Mouse (Mus musculus) hindlimb bud, embryonic 11.5 days (tissue): ENCODE measurements around the gene Cdh13.

Experiments used
- DNase-seq: peaks from one replicate; pipeline ENCODE4 v3.0.0-alpha.2; 2012; ENCODE audit warnings: low read depth, low spot score; ENCODE audit errors: extremely low spot score

Cdh13 gene

GRCm38 (mm10) chr8:118379657-118380056 is 96.1 kb downstream of the Cdh13 start:
- DNase-seq, result no peak

DNA sequence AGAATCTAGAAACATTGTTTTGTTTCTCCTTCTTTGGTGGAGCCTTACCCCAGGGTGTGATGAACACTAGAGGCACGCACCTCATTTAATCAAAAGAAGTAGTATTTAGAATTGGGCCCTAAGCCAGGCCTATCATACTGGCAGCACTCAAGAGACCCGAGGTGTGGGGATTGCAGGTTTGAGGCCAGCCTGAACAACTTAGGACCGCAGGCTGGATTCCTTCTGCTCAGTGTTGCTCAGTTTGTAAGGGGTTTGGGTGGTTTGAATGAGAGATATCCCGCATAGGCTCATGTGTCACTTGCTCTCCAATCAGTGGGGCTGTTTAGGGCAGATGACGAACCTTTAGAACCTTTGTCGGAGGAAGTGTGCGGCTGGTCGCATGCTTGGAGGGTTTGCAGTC is 96.5 kb downstream of the Cdh13 start:
- DNase-seq, result no peak

- no peak for DNase-seq
Observed at GRCm38 (mm10) chr8:118380782-118381181, 97.2 kb downstream of the Cdh13 start.

- no peak for DNase-seq
Observed at GRCm38 (mm10) chr8:118381641-118382040, 98.1 kb downstream of the Cdh13 start.

DNA sequence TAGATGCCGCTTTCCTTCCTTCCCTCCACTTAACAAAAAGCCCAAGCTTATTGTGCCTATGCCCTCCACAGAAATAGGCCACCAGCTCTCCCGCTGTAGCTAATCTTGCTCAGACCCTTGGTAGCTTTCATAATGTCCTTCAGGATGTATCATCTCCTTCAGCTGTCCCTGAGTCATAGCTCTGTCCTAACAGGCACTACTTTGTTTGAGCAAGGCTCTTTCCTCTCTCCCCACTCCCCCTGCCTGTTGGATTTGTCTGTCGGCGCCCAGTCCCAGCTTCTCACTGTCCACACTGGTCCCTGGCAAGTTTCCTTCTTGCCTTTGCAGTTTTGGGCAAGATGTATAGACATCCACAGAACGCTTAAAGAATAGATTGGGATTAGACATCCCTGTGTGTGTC is 100.8 kb downstream of the Cdh13 start:
- DNase-seq, result no peak

GRCm38 (mm10) chr8:118389456-118389855 is 105.9 kb downstream of the Cdh13 start:
- no peak for DNase-seq

- no peak for DNase-seq
Observed at GRCm38 (mm10) chr8:118393909-118394650, 110.5 kb downstream of the Cdh13 start.

- DNase-seq, result no peak
Observed at GRCm38 (mm10) chr8:118395178-118395577, 111.6 kb downstream of the Cdh13 start.

DNA sequence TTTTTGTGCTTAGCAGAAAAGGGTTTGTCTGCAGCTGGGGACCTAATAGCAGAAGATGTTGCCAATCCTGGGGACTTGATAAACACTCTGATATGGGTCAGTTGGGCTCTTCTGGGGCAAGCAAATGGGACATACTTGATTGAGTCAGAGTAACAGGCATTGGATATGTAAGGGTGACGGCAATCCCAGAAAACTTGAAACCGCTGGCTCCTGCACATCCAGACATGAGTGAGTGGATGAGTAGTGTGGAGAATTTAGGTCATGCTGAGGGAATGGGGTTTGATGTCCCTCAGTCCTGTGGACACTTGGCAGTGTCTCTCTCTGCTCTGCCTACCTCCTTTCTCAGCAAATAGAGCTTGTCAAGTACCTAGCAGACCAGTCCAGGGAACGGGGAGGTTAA is 121.3 kb downstream of the Cdh13 start:
- DNase-seq, result no peak

DNA sequence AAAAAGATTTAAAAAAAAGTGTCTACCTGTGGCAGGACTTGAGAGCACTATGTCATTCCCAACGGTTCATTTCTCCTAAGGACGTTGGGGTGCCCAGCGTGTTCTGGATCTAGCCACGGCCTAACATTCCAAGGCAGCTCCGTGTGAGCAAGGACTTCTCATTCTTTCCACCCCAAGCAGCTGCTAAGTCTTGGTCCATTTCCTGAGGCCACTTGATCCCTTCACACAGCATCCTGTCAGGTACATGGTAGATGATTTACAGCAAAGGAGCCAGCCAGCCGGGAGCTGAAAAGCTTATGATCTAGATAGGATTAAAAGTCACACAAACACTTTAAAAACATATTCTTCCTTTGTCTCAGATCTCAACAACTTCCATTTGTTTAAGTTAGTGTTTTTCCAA is 123.8 kb downstream of the Cdh13 start:
- no peak for DNase-seq

DNA sequence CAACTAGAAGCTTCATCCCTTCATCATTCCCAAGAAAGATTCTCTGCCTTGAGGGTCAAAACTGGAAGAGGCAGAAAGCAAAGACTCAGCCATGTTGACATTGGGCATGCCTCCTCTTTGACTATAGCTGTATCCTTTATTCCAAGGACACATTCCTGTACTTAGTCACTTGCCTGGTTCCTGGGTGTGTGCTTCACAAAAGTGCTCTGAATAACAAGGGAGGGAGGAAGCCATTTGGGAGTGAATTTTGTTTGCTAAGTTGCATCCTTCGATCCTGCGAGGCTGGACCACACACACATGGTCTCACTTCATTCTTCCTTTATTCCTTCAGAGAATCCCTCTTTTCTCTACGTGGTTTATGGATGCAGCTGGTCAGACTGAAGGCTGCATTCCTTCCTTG is 125.9 kb downstream of the Cdh13 start:
- DNase-seq, result no peak

DNA sequence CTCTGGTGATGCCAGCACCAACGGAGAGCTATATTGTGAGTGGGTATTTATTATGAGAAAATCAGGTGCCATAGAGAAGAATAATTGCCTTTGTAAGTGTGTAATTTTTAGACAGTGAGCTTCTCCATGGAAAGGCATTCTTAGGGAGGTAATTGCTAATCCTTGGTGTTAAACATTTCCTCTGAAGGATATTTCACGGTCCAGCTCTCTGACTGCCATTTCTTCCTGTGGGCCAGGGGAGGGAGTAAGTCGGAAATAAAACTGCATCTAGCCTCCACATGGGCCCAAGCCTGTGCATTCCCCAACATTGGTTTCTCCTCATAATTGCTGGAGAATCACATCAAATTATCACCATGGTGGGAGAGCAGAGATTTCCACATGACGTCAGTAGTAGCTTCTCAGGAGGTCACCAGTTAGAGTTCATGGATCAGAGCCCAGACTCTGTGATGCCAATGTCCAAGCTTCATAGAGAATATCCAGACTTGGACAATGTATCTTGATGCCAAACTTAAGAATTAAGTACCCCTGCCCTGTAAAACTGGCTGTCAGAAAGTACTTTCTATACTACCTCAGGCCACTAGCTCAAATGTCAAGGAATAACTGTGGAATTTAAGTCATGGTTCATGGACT is 126.9 kb downstream of the Cdh13 start:
- DNase-seq, result no peak

DNA sequence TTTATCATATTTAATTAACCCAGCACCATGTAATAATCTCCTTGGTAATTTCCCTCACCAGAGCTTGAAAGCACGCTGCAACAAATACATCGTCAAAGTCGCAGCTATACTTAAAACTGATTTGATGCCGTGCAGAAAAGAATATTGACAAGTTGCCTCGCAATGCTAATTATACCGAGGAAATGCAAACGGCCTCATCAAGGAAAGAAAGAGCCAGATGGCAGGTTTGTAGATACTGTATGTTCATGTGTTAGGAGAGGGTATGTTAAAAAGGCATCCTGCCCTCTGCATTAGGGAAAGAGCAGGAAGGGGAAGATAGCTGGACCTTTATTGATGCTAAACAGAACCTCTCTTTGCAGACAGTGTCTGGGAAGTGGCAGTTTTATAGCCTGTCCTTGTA is 132.1 kb downstream of the Cdh13 start:
- no peak for DNase-seq

DNA sequence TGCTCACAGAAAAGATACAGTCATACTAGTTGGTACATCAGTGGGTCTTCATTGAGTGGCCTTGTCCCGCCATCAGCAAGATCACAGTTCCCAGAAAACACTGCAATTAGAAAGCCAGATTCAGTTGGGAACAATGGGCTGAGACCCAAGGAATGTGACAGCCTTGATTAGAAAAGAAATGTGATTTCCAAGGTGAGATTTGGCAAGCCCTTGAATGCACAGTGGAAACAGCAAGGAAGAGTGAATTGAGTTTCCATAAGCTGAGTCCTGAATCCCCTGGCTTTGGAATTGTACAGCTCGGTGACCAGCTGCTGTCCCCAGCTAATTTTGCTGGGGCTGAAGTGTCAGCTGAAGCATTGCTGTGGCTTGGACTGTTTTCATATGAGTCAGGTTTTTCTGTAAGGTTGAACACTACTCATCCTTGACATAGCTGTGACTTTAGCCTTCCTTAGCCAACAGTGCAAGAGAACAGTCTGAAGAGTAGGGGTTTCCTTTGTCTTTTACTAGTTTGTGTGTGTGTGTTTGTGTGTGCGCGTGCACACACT is 133.3 kb downstream of the Cdh13 start:
- DNase-seq, result no peak

DNA sequence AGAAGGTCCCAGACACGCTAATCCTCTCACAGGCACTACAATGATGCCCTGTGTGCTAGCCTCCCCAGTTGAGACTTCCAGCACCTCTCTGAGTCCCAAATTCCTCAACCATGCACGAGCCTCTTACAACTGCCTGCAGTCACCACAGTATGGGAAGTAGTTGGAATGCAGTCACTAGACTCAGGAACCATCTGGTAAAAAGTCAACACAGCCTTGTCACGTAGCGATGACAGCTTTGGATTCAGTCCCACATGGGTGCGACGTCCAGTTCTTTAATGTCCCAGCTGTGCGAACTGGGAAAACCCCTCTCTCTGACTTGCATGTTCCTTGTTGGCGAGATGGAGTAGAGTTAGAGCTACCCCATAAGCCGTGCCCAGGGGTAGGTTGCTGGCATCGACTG is 139.1 kb downstream of the Cdh13 start:
- DNase-seq, result no peak

- DNase-seq, result no peak
Observed at GRCm38 (mm10) chr8:118428941-118429340, 145.4 kb downstream of the Cdh13 start.

- no peak for DNase-seq
Observed at GRCm38 (mm10) chr8:118431731-118432440, 148.4 kb downstream of the Cdh13 start.

DNA sequence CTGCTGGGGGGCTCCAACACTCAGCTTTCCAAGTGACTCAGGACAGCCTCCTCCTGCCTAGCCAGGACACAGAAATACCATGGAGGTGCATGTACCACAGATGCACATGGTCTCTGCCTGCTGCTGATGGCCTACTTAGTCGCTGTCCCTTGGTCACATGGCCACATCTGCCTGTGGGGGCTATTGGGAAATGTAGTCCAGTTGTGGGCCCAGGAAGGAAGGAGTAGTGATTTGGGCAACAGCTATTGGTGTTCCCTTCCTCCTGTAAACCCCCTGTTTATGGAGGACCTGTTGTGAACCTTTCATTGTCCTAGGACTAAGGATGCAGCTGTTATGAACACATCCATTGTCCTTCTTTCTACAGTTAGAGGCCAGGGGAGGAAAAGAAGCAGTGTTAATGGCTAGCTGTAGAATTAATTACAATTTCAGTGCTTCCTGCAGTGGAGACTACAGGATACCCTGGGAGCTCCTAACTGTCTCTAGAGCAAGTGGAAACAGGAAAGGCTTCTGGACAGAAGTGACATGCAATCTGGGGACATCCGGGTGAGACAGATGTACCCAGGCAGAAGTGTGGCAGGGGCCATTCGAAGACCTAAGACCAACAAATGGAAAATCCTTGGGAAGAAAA is 150.1 kb downstream of the Cdh13 start:
- no peak for DNase-seq

DNA sequence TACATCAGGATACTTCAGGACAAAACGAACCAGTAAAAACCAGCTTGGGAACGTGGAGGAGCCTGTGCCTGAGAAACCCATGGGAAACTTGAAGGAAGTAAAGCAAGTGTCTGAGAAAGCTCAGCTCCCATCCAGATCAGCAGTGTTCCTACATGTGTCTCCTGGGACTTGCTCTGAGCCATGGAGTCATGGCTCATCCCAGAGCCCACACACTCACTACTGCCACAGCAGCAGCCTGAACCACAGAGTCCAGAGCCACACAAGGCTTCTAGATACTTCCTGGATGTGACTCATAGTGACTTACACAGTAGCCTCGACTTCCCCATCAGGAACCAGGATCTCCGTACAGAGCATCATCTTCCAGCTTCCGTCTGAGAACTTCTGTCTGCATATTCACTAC is 153.2 kb downstream of the Cdh13 start:
- DNase-seq, result no peak

DNA sequence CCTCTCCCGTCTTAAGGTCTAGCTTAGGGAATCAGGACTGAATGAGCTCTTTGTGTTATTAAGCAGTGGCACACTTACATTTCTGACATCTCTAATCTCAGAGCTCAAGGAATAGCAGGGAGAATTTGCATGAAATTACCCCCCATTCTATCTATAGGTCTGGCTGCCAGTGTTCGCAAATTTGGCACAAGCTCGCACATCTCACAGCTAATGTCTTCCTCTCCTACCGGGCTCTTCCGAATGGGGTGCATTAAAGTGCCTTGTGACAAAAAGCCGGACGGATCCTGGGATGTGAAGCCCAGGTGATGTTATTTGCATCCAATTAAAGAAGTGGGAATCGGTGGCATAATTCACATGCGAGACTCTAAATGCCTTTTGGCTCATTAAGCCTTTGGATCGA is 153.6 kb downstream of the Cdh13 start:
- DNase-seq, result no peak

DNA sequence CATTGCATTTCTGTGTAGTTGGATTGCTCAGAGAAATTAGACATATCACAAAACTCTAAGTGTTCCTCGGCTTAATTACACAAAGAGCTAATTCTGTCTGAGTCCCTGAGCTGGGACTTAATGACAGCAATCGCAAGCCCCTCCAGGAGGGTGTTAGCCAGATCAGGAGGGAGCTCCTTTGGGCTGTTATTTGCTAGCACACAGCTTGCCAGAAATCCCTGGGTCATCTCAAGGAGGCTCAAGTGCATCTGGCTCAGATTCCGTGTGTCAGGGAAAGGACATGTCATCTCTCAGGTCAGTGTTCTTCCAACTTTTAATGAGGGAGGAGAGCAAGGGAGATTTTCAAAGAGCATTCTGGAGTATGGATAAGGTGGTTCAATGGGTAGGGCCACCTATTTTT is 154.3 kb downstream of the Cdh13 start:
- no peak for DNase-seq
